Mouse (Mus musculus) frontal cortex, postnatal 10 days (tissue): Measurements from ENCODE around the gene Dennd1a.

Experiments
- DNase-seq, 2 experiments: peaks; one replicate each; pipeline ENCODE4 v3.0.0; 2022; ENCODE audit warnings: low spot score in 2 of 2, mixed read lengths in 1 of 2

Dennd1a gene

DNA sequence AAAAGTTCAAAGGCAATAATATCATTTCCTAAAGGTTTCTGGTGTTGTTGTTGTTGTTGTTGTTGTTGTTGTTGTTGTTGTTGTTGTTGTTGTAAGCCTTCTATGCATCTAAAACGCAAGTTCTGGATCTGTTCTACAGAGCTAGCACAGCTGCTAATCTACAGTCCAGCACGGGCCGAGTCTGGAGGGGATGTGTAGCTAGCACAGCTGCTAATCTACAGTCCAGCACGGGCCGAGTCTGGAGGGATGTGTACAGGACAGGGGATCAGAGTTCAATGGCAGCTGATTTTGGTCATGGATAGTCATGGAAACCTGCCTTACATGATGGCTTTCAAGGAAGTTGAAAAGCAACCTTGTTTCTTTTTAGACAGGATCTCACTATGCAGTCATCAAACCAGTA lies 57.3 kb downstream of the Dennd1a start:
- DNase-seq = no peak

DNA sequence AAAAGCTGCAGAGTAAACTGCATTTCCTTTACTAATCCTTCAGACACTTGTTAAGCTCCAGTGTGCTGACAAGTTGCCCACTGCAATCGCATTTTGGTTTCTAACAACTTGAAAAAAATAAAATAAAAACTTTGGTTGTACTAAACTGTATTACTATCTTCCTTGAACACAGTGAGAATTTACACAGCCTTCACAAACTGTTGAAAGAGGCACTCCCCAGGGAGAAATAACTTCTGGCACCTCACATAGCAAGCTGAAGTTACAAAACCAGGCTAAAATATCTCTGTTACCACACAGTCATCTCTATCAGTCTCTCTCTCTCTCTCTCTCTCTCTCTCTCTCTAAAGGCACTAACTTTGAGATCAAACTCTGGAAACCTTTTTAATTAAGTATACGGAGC lies 63.4 kb downstream of the Dennd1a start:
- DNase-seq = no peak

DNA sequence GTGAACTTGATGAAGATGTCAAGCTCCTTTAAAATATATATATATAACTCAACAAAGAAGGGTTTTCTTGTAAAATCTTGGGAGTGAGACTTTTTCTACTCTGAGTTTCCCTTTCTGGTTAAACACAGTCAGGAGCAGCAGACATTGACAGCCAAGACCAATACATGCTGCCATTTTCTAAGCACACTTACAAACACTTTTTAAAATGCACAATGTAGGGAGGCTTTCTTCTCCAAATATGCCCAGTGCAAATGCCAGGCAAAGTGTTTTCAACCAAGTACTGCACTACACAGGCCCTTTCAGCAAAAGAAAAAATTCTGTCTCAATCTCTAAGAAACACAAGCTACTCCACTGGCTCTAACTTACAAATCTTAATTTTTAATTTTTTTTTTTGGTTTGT lies 65.7 kb downstream of the Dennd1a start:
- DNase-seq = no peak

DNA sequence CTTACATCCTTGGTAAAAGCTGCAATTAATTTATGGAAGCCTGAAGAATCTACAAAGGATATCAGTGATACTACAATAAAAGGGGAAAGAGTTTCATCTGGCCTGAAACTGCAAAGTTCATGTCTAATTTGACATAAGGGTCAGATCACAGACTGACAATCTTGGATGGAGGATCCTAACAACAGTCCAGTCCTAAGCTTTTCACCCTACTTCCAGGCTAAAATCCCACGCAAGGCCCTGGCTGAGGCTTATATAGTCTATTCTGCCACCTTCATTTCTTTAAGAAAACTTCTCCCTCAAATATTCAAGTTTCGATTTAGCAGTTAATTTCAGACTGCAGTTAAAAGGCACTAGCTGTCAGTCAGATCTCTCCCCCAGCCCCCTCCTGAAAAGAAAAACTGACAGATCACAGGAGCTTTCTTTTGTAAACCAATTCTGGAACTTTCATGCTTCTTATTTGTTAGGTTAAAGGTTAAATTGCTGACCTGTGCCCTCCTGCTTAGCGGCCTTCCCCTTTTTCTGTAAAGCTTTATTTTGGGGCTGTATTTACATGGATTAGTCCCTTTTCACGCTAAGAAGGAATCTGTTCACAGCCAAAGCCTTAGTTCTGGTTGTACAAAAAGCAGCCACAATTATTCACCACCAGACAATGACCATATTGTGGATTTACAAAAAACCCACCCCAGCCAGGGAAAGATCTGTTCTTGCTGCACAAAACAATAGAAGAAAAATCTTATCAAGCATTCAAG lies 66.3 kb downstream of the Dennd1a start:
- DNase-seq = no peak

DNA sequence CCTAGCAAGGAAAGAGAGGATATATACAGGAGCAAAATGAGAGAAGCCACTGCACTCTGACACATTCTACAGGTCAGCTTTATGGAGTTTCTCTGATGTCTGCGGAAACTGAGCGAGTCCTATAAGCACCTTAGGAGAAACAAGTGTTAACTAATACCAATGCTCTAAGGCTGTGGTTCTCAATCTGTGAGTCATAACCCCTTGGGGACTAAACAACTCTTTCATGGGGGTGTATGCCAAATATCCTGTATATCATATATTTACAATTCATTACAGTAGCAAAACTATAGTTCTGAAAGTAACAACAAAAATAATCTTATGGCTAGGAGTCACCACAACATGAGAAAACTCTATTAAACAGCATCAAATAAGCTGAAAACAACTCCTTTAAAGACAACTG lies 67.5 kb downstream of the Dennd1a start:
- no peak for DNase-seq

DNA sequence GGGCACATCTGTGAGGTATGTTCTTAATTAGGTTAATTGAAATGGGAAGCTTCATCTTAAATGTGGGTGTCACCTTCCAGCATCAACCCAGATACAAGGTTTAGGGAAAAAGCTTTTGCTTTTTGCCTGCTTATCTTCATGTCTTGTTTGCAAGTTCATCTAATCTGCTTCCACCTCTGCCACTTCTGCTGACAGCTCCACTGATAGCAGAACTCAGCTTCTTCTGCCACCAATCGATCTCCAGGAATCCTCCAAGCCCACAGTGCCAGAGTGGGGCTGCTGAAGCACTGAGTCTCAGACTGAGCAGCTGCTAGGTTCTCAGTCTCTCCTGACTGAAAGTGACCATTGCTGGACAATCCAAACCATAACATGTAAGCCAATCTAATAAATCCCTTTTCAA lies 74.1 kb downstream of the Dennd1a start:
- DNase-seq = no peak

DNA sequence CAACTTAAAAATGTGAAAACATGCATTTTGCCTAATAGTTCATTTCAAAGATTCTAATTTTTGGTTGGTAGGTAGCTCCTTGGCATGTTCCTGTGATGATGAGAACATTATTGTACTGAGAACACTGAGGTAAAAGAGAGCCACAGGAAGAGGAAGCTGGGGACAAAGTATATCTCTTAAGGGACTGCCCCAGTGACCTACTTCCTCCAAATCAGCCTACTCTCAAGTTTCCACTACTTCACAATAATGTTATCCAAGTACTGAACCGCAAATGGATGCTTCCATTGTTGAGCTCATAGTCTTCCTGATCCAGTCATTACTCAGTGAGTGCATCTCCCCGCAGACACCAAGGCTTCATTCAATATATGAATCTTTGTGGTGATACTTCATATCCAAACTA lies 75.8 kb downstream of the Dennd1a start:
- DNase-seq = no peak

DNA sequence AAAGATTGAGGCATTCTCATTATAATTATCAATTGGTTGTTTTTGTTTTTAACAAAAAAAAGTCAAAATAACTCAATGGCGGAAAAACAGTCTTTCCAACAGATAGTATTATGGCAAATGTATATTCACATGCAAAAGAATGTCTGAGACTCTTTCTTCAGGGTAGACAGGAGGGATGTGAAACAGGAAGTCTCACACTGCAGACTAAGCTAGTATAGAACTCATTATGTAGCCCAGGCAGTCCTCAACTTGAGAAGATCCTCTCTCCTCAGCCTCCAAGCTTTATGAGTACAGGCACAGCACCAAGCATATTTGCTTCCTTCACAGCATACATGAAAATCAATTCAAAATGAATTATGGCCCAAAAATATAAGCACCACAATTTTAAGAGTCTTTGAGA lies 79.4 kb downstream of the Dennd1a start:
- DNase-seq = no peak

DNA sequence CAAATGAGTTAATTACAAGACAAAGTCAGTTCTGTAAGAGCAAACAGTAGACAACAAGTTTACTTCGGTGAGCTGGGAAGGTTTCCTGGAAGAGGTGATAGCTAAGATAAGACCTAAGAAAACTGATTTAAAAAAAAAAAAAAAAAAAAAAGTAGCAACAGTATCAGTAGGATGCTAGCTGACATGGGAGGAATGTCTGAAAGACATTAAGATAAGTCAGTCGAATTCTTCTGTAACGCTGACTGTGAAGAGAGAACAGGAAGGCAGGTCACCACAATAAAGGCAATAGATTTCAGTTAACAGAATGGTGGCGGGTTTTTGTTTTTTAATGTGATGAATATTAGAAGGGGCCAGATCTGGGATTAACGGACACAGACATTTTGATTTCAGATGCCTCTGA lies 81.9 kb downstream of the Dennd1a start:
- DNase-seq = no peak

DNA sequence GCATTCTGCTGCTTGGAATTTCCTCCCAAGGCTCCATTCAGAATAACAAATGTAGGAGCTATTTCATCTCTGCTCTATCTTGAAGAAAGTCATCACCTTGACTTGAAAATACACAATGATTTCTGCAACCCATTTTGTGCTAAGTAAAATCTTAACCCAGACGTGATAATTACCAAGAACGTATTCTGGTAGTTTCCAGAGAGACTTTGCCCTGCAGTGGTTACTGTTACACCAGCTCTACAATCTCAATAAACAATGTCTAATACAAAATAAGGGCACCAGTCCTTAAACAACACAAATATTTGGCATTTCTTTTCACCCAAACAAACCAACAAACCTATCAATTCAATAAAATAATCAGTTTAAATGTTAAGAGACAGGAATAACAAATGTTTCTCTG lies 82.5 kb downstream of the Dennd1a start:
- no peak for DNase-seq

DNA sequence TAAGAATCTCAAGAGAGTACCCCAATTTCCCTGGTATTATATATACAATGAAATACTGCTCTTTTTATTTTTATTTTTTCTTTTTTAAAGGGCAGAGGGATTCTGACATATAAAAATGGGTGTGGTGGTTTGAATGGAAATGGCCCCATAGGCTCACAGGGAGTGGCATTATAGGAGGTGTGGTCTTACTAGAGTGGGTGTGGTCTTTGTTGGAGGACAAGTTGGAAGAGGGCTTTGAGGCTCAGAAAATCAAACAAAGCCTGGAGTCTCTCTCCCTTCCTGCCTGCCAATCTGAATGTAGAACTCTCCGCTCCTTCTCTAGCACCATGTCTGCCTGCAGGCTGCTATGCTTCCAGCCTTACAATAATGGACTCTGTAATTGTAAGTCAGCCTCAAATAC lies 89.1 kb downstream of the Dennd1a start:
- no peak for DNase-seq

DNA sequence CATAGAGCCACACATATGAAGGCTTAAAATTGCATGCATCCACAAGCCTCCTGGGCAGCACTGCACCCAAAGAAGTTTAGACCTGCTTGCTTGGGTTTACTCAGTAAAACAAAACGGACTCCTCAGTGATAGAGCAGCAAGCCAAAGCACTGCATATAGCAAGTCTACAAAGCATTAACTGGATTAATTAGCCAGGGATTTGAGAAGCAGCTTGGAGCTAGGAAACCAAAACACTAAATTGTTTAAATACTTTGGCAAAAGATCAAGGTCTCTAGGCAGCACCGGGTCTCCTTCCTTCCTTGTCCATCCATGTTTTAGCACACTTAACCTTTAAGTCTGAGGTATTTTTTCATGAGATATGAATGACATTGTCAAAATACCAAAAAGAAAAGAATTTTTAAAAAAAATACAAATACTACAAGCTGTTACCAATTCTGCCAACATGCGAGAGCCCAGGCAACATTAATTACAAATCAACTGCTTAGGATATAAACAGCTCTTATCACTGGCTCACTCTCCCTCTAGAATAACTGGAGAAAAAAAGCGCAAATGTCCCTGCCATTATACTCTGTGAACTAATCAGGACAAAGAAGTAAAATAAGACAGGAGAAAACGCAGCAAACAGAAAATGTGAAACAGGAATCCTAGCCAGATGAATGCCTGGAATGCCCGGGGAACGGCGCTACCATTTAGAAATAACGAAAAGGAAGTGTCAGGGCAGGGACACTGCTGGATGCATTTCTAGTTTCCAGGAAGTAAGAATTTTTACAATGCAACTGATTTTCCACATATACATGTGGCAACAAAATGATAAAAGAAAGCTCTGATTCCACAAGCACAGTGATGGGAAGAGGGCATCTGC lies 90.8 kb downstream of the Dennd1a start:
- no peak for DNase-seq

DNA sequence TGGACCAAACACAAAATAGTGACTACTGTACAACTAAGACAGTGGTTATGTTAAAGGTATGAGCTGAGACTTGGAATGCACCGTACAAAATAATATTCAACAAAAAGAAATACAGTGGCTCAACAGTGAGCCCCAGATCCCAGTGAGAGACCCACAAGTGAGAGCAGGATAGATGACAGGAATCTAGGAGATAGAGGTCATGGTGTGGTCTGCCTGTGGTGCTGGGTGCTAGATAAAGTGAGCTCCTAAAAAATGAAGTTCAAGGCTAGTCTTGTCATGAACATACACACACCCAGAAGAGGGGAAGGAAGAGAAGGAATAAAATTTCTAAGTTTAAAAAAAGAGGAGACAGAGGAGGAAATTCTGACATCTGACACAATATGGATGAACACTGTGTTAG lies 95.2 kb downstream of the Dennd1a start:
- DNase-seq = no peak

DNA sequence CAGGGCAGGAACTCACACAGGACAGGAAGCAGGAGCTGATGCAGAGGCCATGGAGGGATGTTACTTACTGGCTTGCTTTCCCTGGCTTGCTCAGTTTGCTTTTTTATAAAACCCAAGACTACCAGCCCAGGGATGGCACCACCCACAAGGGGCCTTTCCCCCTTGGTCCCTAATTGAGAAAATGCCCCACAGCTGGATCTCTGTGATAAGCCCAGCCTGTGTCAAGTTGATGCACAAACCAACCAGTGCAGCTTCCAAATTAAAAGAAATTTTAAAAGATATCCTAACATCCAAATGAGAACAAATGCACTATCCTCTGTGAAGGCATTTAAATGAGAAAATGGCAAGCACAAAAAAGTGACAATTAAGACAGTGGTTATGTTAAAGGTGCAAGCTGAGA lies 95.6 kb downstream of the Dennd1a start:
- DNase-seq = no peak

DNA sequence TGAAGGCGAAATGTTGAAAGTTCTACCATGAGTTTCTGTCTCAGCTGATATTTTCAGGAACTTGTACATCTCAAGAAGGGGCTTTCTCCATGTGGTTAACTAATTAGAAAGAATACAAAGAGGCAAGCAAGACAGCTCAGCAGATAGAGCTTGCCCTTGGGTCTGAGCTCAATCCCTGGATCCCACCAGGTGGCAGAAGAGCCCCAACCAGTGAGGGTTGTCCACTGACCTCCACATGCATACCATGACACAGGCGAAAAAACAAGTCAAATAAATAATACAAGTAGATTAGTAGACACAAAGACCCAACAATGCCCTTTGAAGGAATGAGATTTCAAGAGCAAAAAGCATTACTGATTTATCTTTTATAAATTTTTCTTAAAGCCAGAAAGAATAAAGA lies 100.8 kb downstream of the Dennd1a start:
- DNase-seq = no peak

DNA sequence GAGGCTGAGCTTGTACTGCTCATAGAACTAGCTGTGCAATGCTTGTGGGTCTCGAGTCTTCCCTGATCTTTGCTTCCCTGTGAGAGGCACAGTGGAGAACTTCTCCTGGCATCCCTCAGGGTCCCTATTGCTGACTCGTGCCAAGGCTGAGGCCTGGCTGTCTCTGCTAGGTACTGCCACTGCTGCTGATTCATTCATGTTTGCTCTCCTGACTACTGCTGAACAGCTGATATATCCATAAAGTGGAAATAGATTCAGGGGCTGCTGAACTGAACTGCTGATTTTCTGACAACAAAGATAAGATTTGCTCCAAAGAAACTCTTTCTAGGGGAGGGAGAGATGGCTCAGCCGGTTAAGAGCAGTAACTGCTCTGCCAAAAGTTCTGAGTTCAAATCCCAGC lies 102.2 kb downstream of the Dennd1a start:
- no peak for DNase-seq

DNA sequence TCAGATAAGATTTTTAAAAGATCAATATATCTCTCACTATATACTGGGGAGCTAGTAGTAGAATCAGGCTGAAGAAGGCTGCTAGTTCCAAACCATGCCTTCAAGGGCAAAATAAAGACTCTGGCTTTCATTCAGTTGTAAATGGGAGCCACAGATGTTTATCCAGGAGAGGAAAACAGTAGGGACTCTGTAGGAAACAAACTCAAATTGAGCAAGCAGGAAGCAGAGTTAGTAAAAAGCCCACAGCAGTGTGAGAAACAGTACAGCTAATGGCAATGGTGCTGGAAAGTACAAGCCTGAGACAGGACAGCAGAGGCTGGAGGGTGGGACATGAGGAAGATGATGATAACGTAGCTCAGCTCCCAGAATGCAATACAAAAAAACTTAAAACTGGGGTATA lies 103.3 kb downstream of the Dennd1a start:
- no peak for DNase-seq

DNA sequence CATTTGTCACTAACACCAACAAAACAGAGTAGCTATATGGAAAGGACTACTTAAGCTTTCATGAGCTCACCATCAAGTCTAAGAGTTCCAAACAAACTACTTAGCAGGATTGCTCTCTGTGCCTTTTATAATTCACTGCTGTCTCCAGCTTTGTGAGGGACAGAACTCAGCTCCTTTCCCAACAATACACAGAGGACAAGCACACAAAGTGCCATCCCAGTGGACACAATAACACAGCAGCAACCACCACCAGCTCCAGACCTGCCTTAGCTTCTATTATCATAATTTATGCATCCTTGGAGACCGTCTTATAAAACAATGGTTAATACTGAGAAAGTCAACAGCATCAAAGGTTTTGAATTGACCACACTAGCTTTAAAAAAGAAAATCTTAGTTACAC lies 104.9 kb downstream of the Dennd1a start:
- no peak for DNase-seq

DNA sequence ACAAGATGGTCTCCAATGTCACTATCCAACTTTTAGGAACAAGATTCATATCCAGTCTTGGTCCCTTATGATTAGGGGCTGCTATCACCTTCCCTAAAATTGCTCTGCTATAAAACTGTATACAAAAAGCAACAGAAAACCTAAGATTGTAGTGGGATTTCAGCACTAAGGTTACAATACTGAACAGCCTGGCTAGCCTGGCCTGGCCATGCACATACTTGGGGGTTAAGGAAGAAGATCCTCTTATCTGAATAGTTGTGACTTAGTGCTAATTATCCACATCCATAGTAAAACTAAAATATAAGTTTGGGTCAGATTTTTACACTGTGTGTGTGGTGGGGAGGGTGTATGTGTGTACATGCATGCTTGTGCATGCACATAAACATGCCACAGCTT lies 109.6 kb downstream of the Dennd1a start:
- DNase-seq = no peak

DNA sequence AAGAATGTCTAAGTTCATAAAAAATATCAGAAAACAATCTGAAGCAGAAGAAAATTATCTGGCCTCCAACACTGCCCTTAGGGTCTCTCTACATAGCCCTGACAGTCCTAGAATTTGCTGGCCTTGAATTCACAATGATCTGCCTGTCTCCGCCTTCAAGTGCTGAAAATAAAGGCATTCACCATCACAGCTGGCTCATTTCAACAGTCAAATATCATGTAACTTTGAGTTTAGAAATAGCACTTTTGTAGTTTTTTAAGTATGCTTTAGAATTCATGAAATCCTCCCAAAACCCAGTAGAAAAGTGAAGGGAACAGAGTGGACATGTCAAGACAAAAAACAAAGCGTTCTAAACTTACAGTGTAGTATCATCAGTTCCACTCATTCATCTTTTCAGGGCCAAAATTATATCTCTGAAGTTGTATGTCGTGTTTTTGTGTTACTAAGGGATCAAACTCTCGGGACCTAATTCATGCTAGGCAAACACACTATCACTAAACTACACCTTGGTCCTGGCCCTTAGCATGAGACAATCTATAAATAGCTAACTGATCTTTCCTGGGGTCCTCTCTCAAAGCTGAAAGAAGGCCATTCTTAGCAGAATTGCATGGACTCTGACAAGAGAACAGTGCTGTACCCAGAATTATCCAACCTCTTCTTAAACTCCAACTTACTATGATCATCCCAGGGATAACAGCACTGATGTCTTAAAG lies 110.2 kb downstream of the Dennd1a start:
- DNase-seq = no peak

DNA sequence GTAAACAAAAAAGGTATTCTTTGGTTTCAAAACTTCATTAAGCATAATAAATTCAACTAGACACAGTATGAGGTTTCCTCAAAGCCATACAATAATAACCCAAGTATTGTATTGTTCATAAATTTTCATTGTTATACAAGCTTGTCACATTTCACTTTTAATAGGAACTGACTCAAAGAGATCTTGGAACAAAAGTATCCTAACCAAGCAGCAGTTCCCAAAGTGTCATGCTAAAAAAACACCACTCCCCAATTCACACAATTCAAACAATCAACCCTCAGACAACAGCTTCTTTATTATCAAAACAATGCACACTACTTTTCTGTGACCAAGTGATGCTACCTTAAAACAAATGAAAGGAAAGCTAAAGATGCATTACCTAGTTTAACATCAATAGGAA lies 111.9 kb downstream of the Dennd1a start:
- no peak for DNase-seq

DNA sequence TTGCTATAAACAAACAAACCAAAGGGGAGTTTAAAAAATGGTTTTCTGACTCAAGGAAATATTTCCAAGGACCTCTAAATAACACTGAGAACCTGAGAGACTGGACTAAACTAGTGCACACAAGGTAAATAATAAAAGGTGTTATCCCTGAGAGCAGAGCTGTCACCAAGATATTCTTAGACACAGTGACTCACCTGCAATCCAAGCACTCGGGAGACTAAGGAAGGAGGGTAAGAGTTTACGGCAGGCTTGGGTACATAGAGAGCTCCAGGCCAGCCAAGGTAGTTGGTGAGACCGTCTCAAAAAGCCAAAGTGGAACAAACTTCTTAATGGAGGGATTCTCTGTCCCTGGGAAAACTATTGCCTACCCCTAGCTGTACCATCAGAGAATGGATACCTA lies 118.6 kb downstream of the Dennd1a start:
- DNase-seq = no peak

DNA sequence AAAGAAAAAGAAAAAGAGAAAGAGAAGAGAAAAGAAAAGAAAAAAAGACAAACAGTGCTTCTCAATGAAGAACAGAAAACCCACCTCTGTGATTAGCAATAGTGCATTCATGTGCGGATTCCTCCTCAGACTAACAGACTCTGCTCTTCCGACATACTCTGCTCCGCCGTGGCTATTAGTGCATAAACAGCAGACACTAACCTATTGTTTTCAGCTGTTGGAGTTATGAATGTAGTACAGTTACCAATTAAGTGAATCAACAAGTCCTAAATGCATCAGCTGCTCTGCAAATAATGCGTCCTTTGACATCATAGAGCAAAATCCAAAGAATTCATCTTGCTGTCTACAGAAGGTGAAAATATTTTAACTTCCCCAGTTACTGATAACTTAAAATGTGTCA lies 121.2 kb downstream of the Dennd1a start:
- no peak for DNase-seq
